Mouse (Mus musculus) central nervous system, embryonic 14 days (tissue): ENCODE measurements around the gene Hoxd11. TPM values are rescaled to one million over a fixed set of nuclear protein-coding genes. Genes with fewer than 3 reads are reported as not detected.

Source experiments
- polyA plus RNA-seq: library from polyadenylated mRNA; depleted of rRNA; stranded (reverse); fragments of >200 nt; gene quantifications from 2 replicates; pipeline ENCODE4 v1.2.3, GENCODE M21; 2012; rRNA removed

Hoxd11 gene
- polyA plus RNA-seq = not detected in 2 replicates

DNA sequence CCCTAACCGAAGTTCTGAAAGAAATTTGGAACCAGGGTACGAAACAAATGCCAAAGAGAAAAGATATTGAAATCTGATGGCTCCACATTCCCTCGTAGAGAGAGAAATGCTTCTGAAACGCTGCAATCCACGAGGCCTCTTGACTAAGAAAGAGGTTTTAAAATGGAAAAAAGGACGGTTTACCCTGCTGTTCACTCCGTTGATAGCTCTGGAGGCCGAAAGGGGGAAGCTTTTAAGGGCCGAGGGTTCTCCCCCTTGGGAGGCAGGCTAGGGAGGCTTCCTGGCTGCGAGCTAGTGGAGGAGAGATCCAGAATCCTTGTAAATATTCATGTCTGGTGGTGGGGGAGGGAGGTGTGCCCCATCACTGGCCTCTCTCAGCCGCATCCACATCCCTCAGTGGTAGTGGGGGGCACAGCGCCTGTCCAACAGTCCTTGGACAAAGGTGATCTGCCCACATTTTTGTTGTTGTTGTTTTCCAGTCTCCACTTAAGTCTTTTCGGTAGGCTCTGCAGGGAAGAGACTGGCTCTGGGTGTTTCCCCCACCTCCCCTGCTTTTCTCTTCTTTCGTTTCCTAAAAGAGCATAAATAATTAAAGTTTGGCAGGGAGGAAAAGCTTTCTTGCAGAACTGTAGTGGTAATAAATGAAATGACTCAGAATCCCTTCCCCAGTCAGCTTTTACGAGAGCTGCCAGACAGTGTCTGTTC lies at the start of gene Hoxd11:
Gene Hoxd11, plus strand, starts transcription at position 667 of the 705 bp plus-strand sequence.

GRCm38 (mm10) chr2:74659507-74660005 lies 19.8 kb upstream of the Hoxd11 start, which contains the start of gene Evx2:
TSS of gene Evx2 (minus strand) at chr2:74659557.

GRCm38 (mm10) chr2:74667842-74668357 lies 11.5 kb upstream of the Hoxd11 start, which contains the start of gene Hoxd13:
TSS of gene Hoxd13 (plus strand) at chr2:74668310.

GRCm38 (mm10) chr2:74674881-74675665 lies 4.3 kb upstream of the Hoxd11 start, which contains the start of gene Hoxd12:
TSS of gene Hoxd12 (plus strand) at chr2:74675013.

DNA sequence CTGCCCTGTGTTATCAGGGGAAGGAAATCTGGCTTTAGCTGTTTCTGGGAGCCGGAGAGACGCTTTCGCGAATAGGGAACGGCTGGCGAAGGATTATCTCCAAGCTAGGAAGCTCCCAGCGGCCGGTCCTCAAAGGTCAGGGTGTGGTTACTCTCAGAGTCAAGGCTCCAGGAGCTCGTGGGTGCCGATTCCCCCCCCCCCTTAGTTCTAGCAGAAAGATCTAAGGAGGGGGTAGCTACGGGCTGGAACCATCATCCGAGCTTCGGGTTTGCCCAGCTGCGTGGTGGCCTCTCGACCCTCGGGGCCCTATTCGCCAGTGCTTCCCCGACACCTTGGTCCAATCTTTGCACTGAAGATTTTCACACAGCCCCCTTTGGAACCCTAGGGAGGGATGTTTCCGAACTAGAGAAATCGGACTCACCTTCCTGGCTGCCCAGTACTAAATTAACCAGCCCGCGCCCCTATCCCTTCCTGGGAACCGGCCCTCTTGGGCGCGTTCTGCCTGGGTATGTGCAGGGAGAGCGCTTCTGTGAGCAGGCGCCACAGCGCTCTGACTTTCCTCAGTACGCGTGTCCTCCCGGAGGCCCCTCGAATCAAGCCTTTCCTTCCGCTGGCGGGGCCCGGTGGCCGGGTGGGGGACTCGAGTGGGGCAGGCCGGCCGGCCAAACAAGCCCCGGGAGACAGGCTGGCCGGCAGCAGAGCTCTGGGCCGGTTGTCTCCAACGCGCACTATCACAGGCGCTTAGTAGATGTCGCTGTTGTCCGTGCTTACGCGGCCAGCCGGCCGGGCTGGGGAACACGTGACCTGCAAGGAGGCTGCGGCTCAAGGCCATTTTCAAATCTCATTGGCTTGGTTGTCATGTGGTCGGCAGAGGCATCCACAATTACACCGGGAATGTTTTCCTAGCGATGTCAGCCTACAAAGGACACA lies 11.9 kb downstream of the Hoxd11 start, which contains the start of gene Hoxd10:
Gene Hoxd10, plus strand, starts transcription at position 903 of the 930 bp plus-strand sequence.

GRCm38 (mm10) chr2:74697567-74698121 lies 18.3 kb downstream of the Hoxd11 start, which contains the start of gene Hoxd9:
TSS of gene Hoxd9 (plus strand) at chr2:74697727.

GRCm38 (mm10) chr2:74704393-74704998 lies 25.1 kb downstream of the Hoxd11 start, which contains the start of gene Hoxd8:
TSS of gene Hoxd8 (plus strand) at chr2:74704615.

DNA sequence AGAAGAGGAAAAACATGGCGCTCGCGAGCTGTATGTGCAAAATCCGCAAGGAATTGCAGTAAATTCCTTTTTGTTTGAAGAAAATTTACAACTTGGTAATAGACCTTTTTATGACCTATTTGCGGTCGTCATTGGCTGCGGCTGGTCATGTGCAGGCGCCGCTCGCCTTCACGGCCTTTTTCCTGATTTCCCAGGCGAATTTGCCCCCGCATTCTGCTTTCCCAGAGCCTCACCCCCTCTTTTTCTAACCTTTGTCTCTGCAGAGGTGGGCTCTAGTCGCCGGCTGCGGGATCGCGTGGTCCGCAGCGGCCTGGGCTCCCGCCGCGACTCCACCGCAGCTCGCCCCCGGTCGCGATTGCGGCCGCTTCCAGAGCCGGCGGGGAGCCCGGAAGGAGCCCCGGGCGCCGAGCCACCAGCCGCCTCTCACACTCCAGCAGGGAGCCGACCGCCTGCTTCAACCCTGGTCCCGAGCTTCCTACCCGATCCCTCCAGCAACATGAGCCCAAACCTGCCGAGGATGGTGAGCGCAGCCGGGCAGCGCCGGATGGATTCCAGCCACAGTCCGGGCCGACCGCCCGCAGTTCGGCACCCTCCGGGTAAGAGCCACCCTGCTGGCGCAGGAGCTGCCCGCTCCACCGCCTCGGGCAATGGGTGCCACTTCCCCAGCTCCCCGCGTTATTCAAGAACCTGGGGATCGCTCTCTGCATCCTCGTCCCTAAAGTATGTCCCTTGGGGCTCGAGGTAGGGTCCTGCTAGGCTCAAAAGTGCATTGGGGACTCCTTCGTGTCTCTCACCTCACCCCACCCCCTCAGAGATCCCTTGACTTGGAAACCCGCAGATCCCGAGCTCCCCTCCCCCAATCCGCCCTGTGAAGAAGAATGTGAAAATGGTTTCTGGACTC lies 32.6 kb downstream of the Hoxd11 start, which contains the start of the genes Hoxd3 and Hoxd4:
Gene Hoxd3, plus strand, starts transcription at position 207 of the 901 bp plus-strand sequence.
Gene Hoxd4, plus strand, starts transcription at position 209 of the 901 bp plus-strand sequence.

DNA sequence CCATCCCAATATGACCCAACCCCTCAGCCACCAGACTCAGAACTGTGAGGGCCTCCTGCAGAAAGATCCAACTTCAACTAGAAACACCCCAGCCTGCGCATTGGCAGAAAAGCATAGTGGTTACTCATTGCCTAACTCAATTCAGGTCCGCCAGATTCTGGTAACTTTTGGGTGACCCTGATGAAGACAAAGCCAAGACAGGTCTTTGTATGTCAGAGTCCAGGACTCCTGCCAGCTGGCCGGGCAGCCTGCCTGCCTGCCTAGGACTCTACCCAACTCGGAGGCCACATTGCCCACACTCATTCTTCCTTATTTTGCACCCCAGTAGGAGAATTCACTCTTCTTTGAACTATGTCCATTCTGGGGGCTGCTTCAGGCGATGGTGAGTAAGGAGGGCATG lies 47.2 kb downstream of the Hoxd11 start, which contains the start of gene Gm28230:
Gene Gm28230, plus strand, starts transcription at position 178 of the 400 bp plus-strand sequence.

Other genes with a start within 250 kb of the Hoxd11 start
- 28.4 and 28.5 TPM in 2 replicates for gene Lnpk, start 100.1 kb upstream of the Hoxd11 start, polyA plus RNA-seq
- 1.7 and 3.1 TPM in 2 replicates for gene Evx2, start 20.0 kb upstream of the Hoxd11 start, polyA plus RNA-seq
- gene Hoxd13, start 11.2 kb upstream of the Hoxd11 start, polyA plus RNA-seq = 0.05 and 0.16 TPM in 2 replicates
- gene Hoxd12, start 4.5 kb upstream of the Hoxd11 start, polyA plus RNA-seq = not detected in 2 replicates
- gene Hoxd10, start 12.4 kb downstream of the Hoxd11 start, polyA plus RNA-seq = not detected in 2 replicates
- gene Hoxd9, start 18.2 kb downstream of the Hoxd11 start, polyA plus RNA-seq = 0.14 and 0.51 TPM in 2 replicates
- 1.2 and 1.9 TPM in 2 replicates for gene Hoxd8, start 25.1 kb downstream of the Hoxd11 start, polyA plus RNA-seq
- gene Hoxd3, start 32.4 kb downstream of the Hoxd11 start, polyA plus RNA-seq = 20.4 and 36.2 TPM in 2 replicates
- gene Hoxd4, start 32.4 kb downstream of the Hoxd11 start, polyA plus RNA-seq = 5.3 and 6.0 TPM in 2 replicates
- 1.6 and 3.1 TPM in 2 replicates for gene Gm28230, start 47.2 kb downstream of the Hoxd11 start, polyA plus RNA-seq
- 0.45 and 2.4 TPM in 2 replicates for gene Hoxd1, start 83.4 kb downstream of the Hoxd11 start, polyA plus RNA-seq
- gene Mtx2, start 146.2 kb downstream of the Hoxd11 start, polyA plus RNA-seq = 99.8 and 109 TPM in 2 replicates